Mouse (Mus musculus) stomach, postnatal 0 days (tissue): ENCODE data around the gene Armc9. TPM values are rescaled to one million over a fixed set of nuclear protein-coding genes. Genes with fewer than 3 reads are reported as not detected.

ENCODE experiments used
- ATAC-seq: fragments of 200-750 bp; cut with Nextera tagmentation; 2 replicates; pipeline ENCODE4 v1.8.0; 2017; ENCODE audit not compliant: low FRiP score, low TSS enrichment
- DNase-seq: peaks from one replicate; pipeline ENCODE4 v3.0.0-alpha.2; 2016; ENCODE audit warnings: low spot score
- H3K27ac ChIP-seq: fragments of 300-500 bp; sonication (generic); replicated peaks from 2 replicates; pipeline ENCODE4 v1.5.1; 2014; ENCODE audit warnings: mild to moderate bottlenecking, control low read depth
- H3K27me3 ChIP-seq: fragments of 300-500 bp; sonication (generic); 2 replicates; pipeline ENCODE4 v1.6.1; 2014; ENCODE audit warnings: low read length; ENCODE audit not compliant: control insufficient read depth, insufficient read depth
- H3K36me3 ChIP-seq: fragments of 300-500 bp; sonication (generic); 2 replicates; pipeline ENCODE4 v1.6.1; 2014; ENCODE audit warnings: low read length, mixed read lengths; ENCODE audit not compliant: control insufficient read depth, insufficient read depth
- H3K4me1 ChIP-seq: fragments of 300-500 bp; sonication (generic); replicated peaks from 2 replicates; pipeline ENCODE4 v1.6.1; 2014; ENCODE audit warnings: antibody characterized with exemption; ENCODE audit not compliant: control insufficient read depth, insufficient read depth
- H3K4me2 ChIP-seq: fragments of 300-500 bp; sonication (generic); replicated peaks from 2 replicates; pipeline ENCODE4 v1.6.1; 2014; ENCODE audit warnings: low read depth, mild to moderate bottlenecking, control low read depth, moderate library complexity
- H3K4me3 ChIP-seq: fragments of 300-500 bp; sonication (generic); 2 replicates; pipeline ENCODE4 v1.5.1; 2014; ENCODE audit warnings: low read depth, low read length, control low read depth
- H3K9ac ChIP-seq: fragments of 300-500 bp; sonication (generic); 2 replicates; pipeline ENCODE4 v1.6.1; 2014; ENCODE audit warnings: mild to moderate bottlenecking, low read length, control low read depth, mixed read lengths
- H3K9me3 ChIP-seq: fragments of 300-500 bp; sonication (generic); 2 replicates; pipeline ENCODE4 v1.6.1; 2016; ENCODE audit warnings: low read length; ENCODE audit not compliant: control insufficient read depth
- CTCF ChIP-seq: IDR thresholded peaks from 2 replicates; pipeline ENCODE4 v1.5.1; 2016; ENCODE audit warnings: antibody characterized with exemption, low read depth, mild to moderate bottlenecking, moderate library complexity
- EP300 ChIP-seq: optimal IDR thresholded peaks from 2 replicates; pipeline ENCODE3; 2016; ENCODE audit warnings: antibody characterized with exemption
- WGBS: fragments of 180-500 bp; shearing (Covaris S2); extraction: QIAGEN DNeasy Blood & Tissue Kit; methylation state at CpG from one replicate; pipeline ENCODE4 v1.1.7; 2014; 5-methylcytosine and 5-hydroxymethylcytosine counted together
- polyA plus RNA-seq: library from polyadenylated mRNA; unstranded; fragments of >200 nt; fragmentation: Nextera tagmentation; extraction: Ambion mirVana; gene quantifications from 2 replicates; pipeline ENCODE4 v1.2.1, GENCODE M21; 2015

Armc9 gene
- polyA plus RNA-seq, 1 experiment from 2014 or later = 7.3 TPM

DNA sequence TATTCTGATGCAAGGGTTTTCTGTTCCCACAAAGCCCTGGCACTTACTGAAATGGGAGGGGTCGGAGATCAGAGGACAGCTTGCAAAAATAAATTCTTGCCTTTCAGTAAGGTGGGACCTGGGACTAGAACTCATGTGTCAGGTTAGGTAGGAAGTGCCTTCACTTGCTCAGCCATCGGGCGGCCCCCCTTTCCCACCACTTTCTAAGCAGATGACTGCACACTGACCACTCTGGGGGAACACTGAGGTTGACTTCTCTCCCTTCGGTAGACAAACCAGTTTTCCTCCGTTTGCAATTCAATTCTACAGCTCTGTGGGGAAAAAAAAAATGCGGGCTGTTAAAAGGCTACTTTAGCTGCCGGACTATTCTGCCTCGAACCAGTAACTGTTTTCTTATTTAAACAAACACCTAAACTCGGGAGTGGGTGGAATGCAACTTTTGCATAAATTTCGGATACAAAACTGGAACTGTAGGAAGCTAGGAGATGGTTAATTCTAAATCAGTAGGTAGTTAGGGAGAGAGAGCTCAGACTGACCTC lies 157.0 kb downstream of the Armc9 start:
- WGBS = 40% methylated on average over 10 of the region's 10 CpGs
- Histone ChIP-seq H3K4me3 (no peak overlapping the region), H3K36me3 (no peaks in the 10 kb centered on the region; the same call in 1 of the 2 replicates), H3K27me3 (no peaks in the 10 kb centered on the region), H3K9me3 (no peaks in the 10 kb centered on the region), H3K27ac (no peak overlapping the region), H3K4me1 (no peaks in the 10 kb centered on the region), H3K9ac (no peak overlapping the region), H3K4me2 (no peak overlapping the region)
- TF ChIP-seq CTCF (no peak), EP300 (no peak)
- ATAC-seq (no peak), DNase-seq (no peak)

DNA sequence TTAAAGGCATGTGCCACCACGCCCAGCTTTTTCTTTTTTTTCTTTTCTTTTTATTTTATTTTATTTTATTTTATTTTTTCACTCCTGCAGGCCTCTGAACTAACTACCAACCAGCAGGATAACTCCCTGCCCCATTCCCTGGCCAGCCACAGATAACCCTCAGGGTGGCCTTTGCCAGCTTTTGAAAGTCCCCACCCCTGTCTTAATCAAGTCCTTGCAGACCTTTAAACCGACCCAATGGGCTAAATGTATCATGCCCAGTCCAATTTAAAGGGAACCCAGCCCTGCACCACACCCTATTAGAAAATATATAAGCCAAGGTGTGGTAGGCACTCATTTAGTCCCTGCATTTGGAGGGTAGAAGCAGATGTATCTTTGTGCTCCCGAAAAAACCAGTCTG lies 157.7 kb downstream of the Armc9 start:
- Histone ChIP-seq H3K9me3 (no peaks in the 10 kb centered on the region), H3K4me2 (no peak overlapping the region), H3K9ac (no peak overlapping the region), H3K4me3 (no peak overlapping the region), H3K27ac (no peak overlapping the region), H3K27me3 (no peaks in the 10 kb centered on the region), H3K4me1 (no peaks in the 10 kb centered on the region), H3K36me3 (no peaks in the 10 kb centered on the region; the same call in 1 of the 2 replicates)
- TF ChIP-seq CTCF (no peak), EP300 (no peak)
- DNase-seq (no peak), ATAC-seq (no peak)
- 61% methylated on average over 3 of the region's 3 CpGs for WGBS

DNA sequence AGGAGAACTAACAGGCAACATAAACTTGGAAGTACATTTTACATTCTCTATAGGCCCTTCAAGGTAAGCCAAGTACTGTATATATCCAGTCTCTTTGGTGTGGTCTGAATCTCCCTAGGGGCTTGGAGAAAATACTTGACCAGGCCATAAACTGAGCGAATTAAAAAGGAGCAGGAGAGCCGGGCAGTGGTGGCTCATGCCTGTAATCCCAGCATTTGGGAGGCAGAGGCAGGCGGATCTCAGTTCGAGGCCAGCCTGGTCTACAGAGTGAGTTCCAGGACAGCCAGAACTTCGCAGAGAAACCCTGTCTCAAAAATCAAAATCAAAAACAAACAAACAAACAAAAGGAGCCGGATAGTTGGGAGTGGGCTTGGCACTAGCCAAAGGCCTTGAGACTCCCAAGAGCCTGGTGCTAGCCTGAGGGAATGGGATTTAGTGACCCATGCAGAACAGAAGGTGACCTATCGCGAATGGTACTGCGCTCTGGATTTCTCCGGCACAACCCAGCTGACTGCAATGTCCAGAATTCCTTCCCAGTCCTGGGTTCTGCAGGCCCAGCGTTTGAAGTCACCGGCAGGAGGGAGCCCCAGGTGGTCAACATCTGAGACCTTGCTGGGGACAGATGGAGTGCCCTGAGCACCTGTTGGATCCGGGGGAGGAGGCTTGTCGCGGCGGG lies 158.7 kb downstream of the Armc9 start:
- Histone ChIP-seq H3K36me3 (no peaks in the 10 kb centered on the region), H3K27me3 (no peaks in the 10 kb centered on the region), H3K4me2 (no peak overlapping the region), H3K9ac (no peak overlapping the region), H3K9me3 (no peaks in the 10 kb centered on the region), H3K4me3 (no peak overlapping the region), H3K4me1 (no peaks in the 10 kb centered on the region), H3K27ac (no peak overlapping the region)
- no peak for DNase-seq
- 0 out of 2 replicates have a peak, but pooled peaks have one; percentile 15 for ATAC-seq
- TF ChIP-seq CTCF (no peak), EP300 (no peak)
- WGBS = 53% methylated on average over 16 of the region's 16 CpGs

DNA sequence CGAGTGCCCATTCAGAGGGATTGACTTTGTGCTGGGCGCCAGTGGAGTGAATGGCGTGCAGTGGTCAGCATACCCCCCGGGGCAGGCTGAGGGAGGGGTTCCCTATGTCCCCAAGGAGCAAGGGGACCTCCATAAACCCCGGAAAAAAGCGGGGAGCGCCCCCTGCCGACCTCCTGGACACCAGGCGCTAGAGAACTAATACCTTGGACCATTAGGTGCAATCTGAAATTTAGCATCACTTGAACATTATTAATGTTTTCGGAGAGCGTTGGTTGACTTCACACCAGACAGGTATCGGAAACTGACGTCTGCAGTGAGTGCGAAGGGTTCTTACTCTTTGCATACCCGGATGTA lies 159.2 kb downstream of the Armc9 start:
- no peak overlapping the region for H3K9ac ChIP-seq
- TF ChIP-seq EP300 (no peak), CTCF (peak; percentile 66)
- H3K4me1 ChIP-seq = no peaks in the 10 kb centered on the region
- H3K9me3 ChIP-seq = no peaks in the 10 kb centered on the region
- no peaks in the 10 kb centered on the region for H3K36me3 ChIP-seq
- H3K4me2 ChIP-seq = no peak overlapping the region
- H3K27ac ChIP-seq = no peak overlapping the region
- no peak overlapping the region for H3K4me3 ChIP-seq
- H3K27me3 ChIP-seq = no peaks in the 10 kb centered on the region
- DNase-seq (peak; percentile 64), ATAC-seq (0 out of 2 replicates have a peak, but pooled peaks have one; percentile 19)
- WGBS = 29% methylated on average over 15 of the region's 15 CpGs

DNA sequence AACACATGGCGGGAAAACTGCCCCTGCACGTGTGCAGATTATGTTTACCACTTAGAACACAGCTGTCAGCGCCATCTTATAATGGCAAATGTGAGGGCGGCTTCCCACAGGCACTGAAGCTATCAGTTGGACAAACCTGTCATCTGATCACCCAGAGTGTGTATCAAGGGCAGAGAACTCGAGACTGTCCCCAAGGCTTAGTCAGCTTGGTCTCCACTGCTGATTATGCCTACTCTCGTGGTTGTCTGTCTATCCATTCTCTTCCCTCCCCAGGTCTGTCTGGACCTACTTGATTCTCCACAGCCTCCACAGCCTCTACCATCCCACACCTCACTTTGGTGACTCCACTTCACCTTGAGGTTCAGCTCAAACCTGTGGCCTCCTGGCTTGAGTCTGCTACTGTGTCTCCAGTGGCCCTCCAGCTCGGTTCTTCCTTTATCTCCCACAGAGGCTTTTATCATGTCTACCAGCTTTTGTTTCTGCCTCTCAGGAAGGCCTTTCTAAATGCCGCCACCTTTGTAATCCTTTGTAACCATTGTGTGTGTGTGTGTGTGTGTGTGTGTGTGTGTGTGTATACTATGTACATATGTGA lies 166.3 kb downstream of the Armc9 start:
- 85% methylated on average over 6 of the region's 8 CpGs for WGBS
- no peaks in the 10 kb centered on the region for H3K27me3 ChIP-seq
- DNase-seq = no peak

More for the DNA sequence above, 166.3 kb downstream of the Armc9 start:
- Histone ChIP-seq H3K36me3 (no peaks in the 10 kb centered on the region), H3K9me3 (no peaks in the 10 kb centered on the region), H3K9ac (no peak overlapping the region), H3K4me3 (no peak overlapping the region), H3K4me1 (no peaks in the 10 kb centered on the region), H3K27ac (no peak overlapping the region), H3K4me2 (no peak overlapping the region)
- ATAC-seq = no peak
- TF ChIP-seq CTCF (no peak), EP300 (no peak)

Other genes with a start within 250 kb of the Armc9 start
- gene 4933407L21Rik, start 226.3 kb upstream of the Armc9 start, polyA plus RNA-seq = 0.16 and 0.18 TPM in 2 replicates
- 0.08 and 0.16 TPM in 2 replicates for gene Gpr55, start 193.8 kb upstream of the Armc9 start, polyA plus RNA-seq
- gene Spata3, start 138.0 kb upstream of the Armc9 start, polyA plus RNA-seq = not detected in 2 replicates
- 8.0 and 9.1 TPM in 2 replicates for gene 2810459M11Rik, start 108.9 kb upstream of the Armc9 start, polyA plus RNA-seq
- gene Psmd1, start 90.4 kb upstream of the Armc9 start, polyA plus RNA-seq = 86.8 and 90.7 TPM in 2 replicates
- 3.0 and 3.1 TPM in 2 replicates for gene Htr2b, start 42.8 kb upstream of the Armc9 start, polyA plus RNA-seq
- 0.31 TPM in 1 of 2 replicates, not detected in the other for gene Gm21972, start 21.1 kb upstream of the Armc9 start, polyA plus RNA-seq
- 9.3 and 10.9 TPM in 2 replicates for gene B3gnt7, start 148.1 kb downstream of the Armc9 start, polyA plus RNA-seq
- gene Ncl, start 204.6 kb downstream of the Armc9 start, polyA plus RNA-seq = 198 and 202 TPM in 2 replicates